Mouse (Mus musculus): ENCODE data around the gene Zic1. TPM values are rescaled to one million over a fixed set of nuclear protein-coding genes. Genes with fewer than 3 reads are reported as not detected.

Gene Zic1
- total and polyA plus RNA-seq, 2 experiments, result not detected

GRCm38 (mm10) chr9:91379781-91380457, 14.3 kb upstream of the Zic1 start:
- DNase-seq (ENCODE audit: extremely low read depth, low read depth, low spot score), result no peak
- Histone ChIP-seq H3K79me2 (ENCODE audit: control insufficient read depth, insufficient read depth, low read length) (no peaks in the 10 kb centered on the region), H3K4me3 (ENCODE audit: insufficient read depth, low read depth, low read length) (no peak overlapping the region), H3K36me3 (ENCODE audit: control insufficient read depth, insufficient read depth, low read length) (no peaks in the 10 kb centered on the region), H3K27ac (replicated peaks; ENCODE audit: insufficient read depth, low read depth, low read length) (no peak overlapping the region), H3K4me1 (ENCODE audit: control insufficient read depth, insufficient read depth, low read length) (no peaks in the 10 kb centered on the region), H3K27me3 (ENCODE audit: control insufficient read depth, insufficient read depth, low read length) (peaks cover 52% of the 10 kb centered on the region), H3K9ac (ENCODE audit: low read depth, low read length) (no peak overlapping the region)
- TF ChIP-seq CTCF (IDR thresholded peaks at IDR 0.05; ENCODE audit: low read depth, low read length), result no peak
- no peak for TF ChIP-seq POLR2A (IDR thresholded peaks at IDR 0.05; ENCODE audit: extremely low read depth, insufficient read depth, low read length)
- 5% methylated on average over 10 of the region's 10 CpGs for WGBS

GRCm38 (mm10) chr9:91379300-91379635, 13.7 kb upstream of the Zic1 start:
- TF ChIP-seq CTCF (IDR thresholded peaks at IDR 0.05; ENCODE audit: low read depth, low read length) (no peak), POLR2A (IDR thresholded peaks at IDR 0.05; ENCODE audit: extremely low read depth, insufficient read depth, low read length) (no peak)
- Histone ChIP-seq H3K79me2 (ENCODE audit: control insufficient read depth, insufficient read depth, low read length) (no peaks in the 10 kb centered on the region), H3K4me3 (ENCODE audit: insufficient read depth, low read depth, low read length) (no peak overlapping the region)

GRCm38 (mm10) chr9:91378411-91379299, 13.0 kb upstream of the Zic1 start:
- Histone ChIP-seq H3K27me3 (ENCODE audit: control insufficient read depth, insufficient read depth, low read length) (peaks cover 42% of the 10 kb centered on the region), H3K4me1 (ENCODE audit: control insufficient read depth, insufficient read depth, low read length) (no peaks in the 10 kb centered on the region), H3K9ac (ENCODE audit: low read depth, low read length) (no peak overlapping the region), H3K36me3 (ENCODE audit: control insufficient read depth, insufficient read depth, low read length) (no peaks in the 10 kb centered on the region), H3K4me3 (ENCODE audit: insufficient read depth, low read depth, low read length) (no peak overlapping the region), H3K79me2 (ENCODE audit: control insufficient read depth, insufficient read depth, low read length) (no peaks in the 10 kb centered on the region), H3K27ac (replicated peaks; ENCODE audit: insufficient read depth, low read depth, low read length) (no peak overlapping the region)
- TF ChIP-seq CTCF (IDR thresholded peaks at IDR 0.05; ENCODE audit: low read depth, low read length) (no peak), POLR2A (IDR thresholded peaks at IDR 0.05; ENCODE audit: extremely low read depth, insufficient read depth, low read length) (no peak)
- 4% methylated on average over 48 of the region's 48 CpGs for WGBS
- no peak for DNase-seq (ENCODE audit: extremely low read depth, low read depth, low spot score)

More at GRCm38 (mm10) chr9:91379300-91379635, 13.7 kb upstream of the Zic1 start:
- WGBS, result 4% methylated on average over 8 of the region's 8 CpGs
- no peaks in the 10 kb centered on the region for H3K36me3 ChIP-seq (ENCODE audit: control insufficient read depth, insufficient read depth, low read length)
- no peak overlapping the region for H3K9ac ChIP-seq (ENCODE audit: low read depth, low read length)
- no peak for DNase-seq (ENCODE audit: extremely low read depth, low read depth, low spot score)
- H3K27me3 ChIP-seq (ENCODE audit: control insufficient read depth, insufficient read depth, low read length), result peaks cover 48% of the 10 kb centered on the region
- no peak overlapping the region for H3K27ac ChIP-seq (replicated peaks; ENCODE audit: insufficient read depth, low read depth, low read length)
- H3K4me1 ChIP-seq (ENCODE audit: control insufficient read depth, insufficient read depth, low read length), result no peaks in the 10 kb centered on the region

- no peak overlapping the region for H3K4me3 ChIP-seq (ENCODE audit: insufficient read depth, low read depth, low read length)
- no peak overlapping the region for H3K9ac ChIP-seq (ENCODE audit: low read depth, low read length)
- DNase-seq (ENCODE audit: extremely low read depth, low read depth, low spot score), result no peak
- no peak for TF ChIP-seq POLR2A (IDR thresholded peaks at IDR 0.05; ENCODE audit: extremely low read depth, insufficient read depth, low read length)
- no peak for TF ChIP-seq CTCF (IDR thresholded peaks at IDR 0.05; ENCODE audit: low read depth, low read length)
- H3K27ac ChIP-seq (replicated peaks; ENCODE audit: insufficient read depth, low read depth, low read length), result no peak overlapping the region
- H3K4me1 ChIP-seq (ENCODE audit: control insufficient read depth, insufficient read depth, low read length), result no peaks in the 10 kb centered on the region
- 4% methylated on average over 16 of the region's 16 CpGs for WGBS
- peaks cover 36% of the 10 kb centered on the region for H3K27me3 ChIP-seq (ENCODE audit: control insufficient read depth, insufficient read depth, low read length)
- H3K36me3 ChIP-seq (ENCODE audit: control insufficient read depth, insufficient read depth, low read length), result no peaks in the 10 kb centered on the region
- no peaks in the 10 kb centered on the region for H3K79me2 ChIP-seq (ENCODE audit: control insufficient read depth, insufficient read depth, low read length)
Observed at GRCm38 (mm10) chr9:91377873-91378150, 12.2 kb upstream of the Zic1 start.

GRCm38 (mm10) chr9:91377036-91377872, 11.6 kb upstream of the Zic1 start:
- no peak for DNase-seq (ENCODE audit: extremely low read depth, low read depth, low spot score)
- TF ChIP-seq CTCF (IDR thresholded peaks at IDR 0.05; ENCODE audit: low read depth, low read length) (no peak), POLR2A (IDR thresholded peaks at IDR 0.05; ENCODE audit: extremely low read depth, insufficient read depth, low read length) (no peak)
- H3K27ac ChIP-seq (replicated peaks; ENCODE audit: insufficient read depth, low read depth, low read length), result no peak overlapping the region
- H3K79me2 ChIP-seq (ENCODE audit: control insufficient read depth, insufficient read depth, low read length), result no peaks in the 10 kb centered on the region
- no peak overlapping the region for H3K4me3 ChIP-seq (ENCODE audit: insufficient read depth, low read depth, low read length)
- H3K9ac ChIP-seq (ENCODE audit: low read depth, low read length), result no peak overlapping the region
- H3K27me3 ChIP-seq (ENCODE audit: control insufficient read depth, insufficient read depth, low read length), result peaks cover 31% of the 10 kb centered on the region
- 4% methylated on average over 14 of the region's 14 CpGs for WGBS
- no peaks in the 10 kb centered on the region for H3K36me3 ChIP-seq (ENCODE audit: control insufficient read depth, insufficient read depth, low read length)
- no peaks in the 10 kb centered on the region for H3K4me1 ChIP-seq (ENCODE audit: control insufficient read depth, insufficient read depth, low read length)

Measured in liver, adult 2 months (tissue).